Mouse (Mus musculus): ENCODE measurements around the gene Cinp.

- TF ChIP-seq CTCF (IDR thresholded peaks at IDR 0.05; ENCODE audit: insufficient read depth, low read length) (no peak), POLR2A (IDR thresholded peaks at IDR 0.05; ENCODE audit: borderline replicate concordance, extremely low read depth, low read depth, low read length) (no peak)
Measured at GRCm38 (mm10) chr12:110851923-110852322, 37.0 kb downstream of the Cinp start.

All from lung, adult 2 months (tissue).